Mouse (Mus musculus): ENCODE results near the gene Runx2.
A peak's percentile ranks its signal among the peaks of the same experiment; 100 is the strongest.

Gene Runx2

GRCm38 (mm10) chr17:44714116-44714515, 100.5 kb downstream of the Runx2 start:
- DNase-seq (ENCODE audit: low read depth, low spot score): no peak

- no peak for DNase-seq (ENCODE audit: low read depth, low spot score)
Observed at GRCm38 (mm10) chr17:44713404-44713803, 101.2 kb downstream of the Runx2 start.

- DNase-seq (ENCODE audit: low read depth, low spot score): peak; percentile 83
Observed at GRCm38 (mm10) chr17:44709516-44710252, 104.9 kb downstream of the Runx2 start.

- DNase-seq (ENCODE audit: low read depth, low spot score): no peak
Observed at GRCm38 (mm10) chr17:44707956-44708355, 106.6 kb downstream of the Runx2 start.

GRCm38 (mm10) chr17:44706531-44706930, 108.1 kb downstream of the Runx2 start:
- DNase-seq (ENCODE audit: low read depth, low spot score): no peak

GRCm38 (mm10) chr17:44702506-44703298, 111.9 kb downstream of the Runx2 start:
- peak; percentile 36 for DNase-seq (ENCODE audit: low read depth, low spot score)

- no peak for DNase-seq (ENCODE audit: low read depth, low spot score)
Observed at GRCm38 (mm10) chr17:44701531-44701930, 113.1 kb downstream of the Runx2 start.

GRCm38 (mm10) chr17:44700326-44700725, 114.3 kb downstream of the Runx2 start:
- DNase-seq (ENCODE audit: low read depth, low spot score): no peak

- DNase-seq (ENCODE audit: low read depth, low spot score): no peak
Observed at GRCm38 (mm10) chr17:44697053-44697452, 117.5 kb downstream of the Runx2 start.

- DNase-seq (ENCODE audit: low read depth, low spot score): no peak
Observed at GRCm38 (mm10) chr17:44693552-44693951, 121.0 kb downstream of the Runx2 start.

GRCm38 (mm10) chr17:44691517-44691916, 123.1 kb downstream of the Runx2 start:
- no peak for DNase-seq (ENCODE audit: low read depth, low spot score)

- DNase-seq (ENCODE audit: low read depth, low spot score): no peak
Observed at GRCm38 (mm10) chr17:44690410-44691035, 124.1 kb downstream of the Runx2 start.

- no peak for DNase-seq (ENCODE audit: low read depth, low spot score)
Observed at GRCm38 (mm10) chr17:44688306-44688705, 126.3 kb downstream of the Runx2 start.

- peak; percentile 78 for DNase-seq (ENCODE audit: low read depth, low spot score)
Observed at GRCm38 (mm10) chr17:44685514-44685913, 129.1 kb downstream of the Runx2 start.

- DNase-seq (ENCODE audit: low read depth, low spot score): no peak
Observed at GRCm38 (mm10) chr17:44683026-44683425, 131.6 kb downstream of the Runx2 start.

GRCm38 (mm10) chr17:44677782-44678181, 136.8 kb downstream of the Runx2 start:
- no peak for DNase-seq (ENCODE audit: low read depth, low spot score)

GRCm38 (mm10) chr17:44672806-44673205, 141.8 kb downstream of the Runx2 start:
- no peak for DNase-seq (ENCODE audit: low read depth, low spot score)

GRCm38 (mm10) chr17:44671946-44672692, 142.5 kb downstream of the Runx2 start:
- peak; percentile 83 for DNase-seq (ENCODE audit: low read depth, low spot score)

GRCm38 (mm10) chr17:44669985-44670384, 144.6 kb downstream of the Runx2 start:
- no peak for DNase-seq (ENCODE audit: low read depth, low spot score)

- no peak for DNase-seq (ENCODE audit: low read depth, low spot score)
Observed at GRCm38 (mm10) chr17:44667346-44667745, 147.3 kb downstream of the Runx2 start.

GRCm38 (mm10) chr17:44663872-44664271, 150.7 kb downstream of the Runx2 start:
- DNase-seq (ENCODE audit: low read depth, low spot score): no peak

- no peak for DNase-seq (ENCODE audit: low read depth, low spot score)
Observed at GRCm38 (mm10) chr17:44663208-44663607, 151.4 kb downstream of the Runx2 start.
